Mouse (Mus musculus): Measurements from ENCODE around the gene Hes5. TPM values are rescaled to one million over a fixed set of nuclear protein-coding genes. Genes with fewer than 3 reads are reported as not detected.

Gene Hes5
- polyA plus RNA-seq, 1 experiment from 2014 or later, result 6.6 TPM

DNA sequence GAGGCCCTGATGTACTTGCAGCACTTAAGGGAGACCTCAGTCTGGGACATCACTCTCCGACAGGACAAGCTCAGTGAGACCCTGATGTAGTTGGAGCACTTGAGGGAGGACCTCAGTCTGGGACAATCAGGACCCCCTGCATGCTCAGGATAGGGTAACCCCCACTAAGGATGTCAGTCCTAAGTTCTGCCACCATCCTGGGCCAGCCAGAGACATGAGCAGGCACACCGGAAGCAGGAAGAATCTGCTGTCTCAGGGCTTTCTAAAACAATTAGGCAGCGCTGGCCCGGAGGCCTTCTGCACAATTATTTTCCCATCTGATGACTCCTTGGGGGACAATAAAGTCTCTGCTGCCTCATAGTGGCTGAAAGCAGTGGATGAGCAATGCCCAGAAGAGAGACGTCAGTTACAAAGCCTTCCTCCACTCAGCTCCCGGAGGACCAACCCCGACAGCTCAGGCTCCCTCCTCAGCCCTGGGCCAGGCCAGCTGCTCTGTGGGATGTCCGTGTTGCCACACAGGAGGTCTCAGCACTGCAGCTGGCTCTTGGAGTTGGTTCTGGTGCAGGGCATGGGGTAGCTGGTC lies 35.9 kb downstream of the Hes5 start:
- Histone ChIP-seq H3K4me2 (replicated peaks) (no peak overlapping the region), H3K4me3 (replicated peaks) (no peak overlapping the region), H3K9me3 (replicated peaks) (no peaks in the 10 kb centered on the region), H3K27ac (replicated peaks) (no peak overlapping the region), H3K27me3 (no peaks in the 10 kb centered on the region), H3K4me1 (peaks cover 8% of the 10 kb centered on the region; the same call in 1 of the 2 replicates), H3K36me3 (no peaks in the 10 kb centered on the region), H3K9ac (no peak overlapping the region)
- ATAC-seq (ENCODE audit: insufficient number of reproducible peaks, low FRiP score, low TSS enrichment, low read depth), result no peak
- 35% methylated on average over 8 of the region's 8 CpGs for whole genome bisulfite sequencing

GRCm38 (mm10) chr4:154999379-154999778 lies 38.7 kb downstream of the Hes5 start:
- H3K27me3 ChIP-seq, result no peaks in the 10 kb centered on the region
- no peaks in the 10 kb centered on the region for H3K4me1 ChIP-seq
- no peak overlapping the region for H3K9ac ChIP-seq
- no peaks in the 10 kb centered on the region for H3K9me3 ChIP-seq (replicated peaks)
- 66% methylated on average over 5 of the region's 5 CpGs for WGBS
- no peak overlapping the region for H3K4me2 ChIP-seq (replicated peaks)
- H3K4me3 ChIP-seq (replicated peaks), result no peak overlapping the region
- H3K27ac ChIP-seq (replicated peaks), result no peak overlapping the region
- no peak for ATAC-seq (ENCODE audit: insufficient number of reproducible peaks, low FRiP score, low TSS enrichment, low read depth)
- no peaks in the 10 kb centered on the region for H3K36me3 ChIP-seq

GRCm38 (mm10) chr4:155005278-155005677 lies 44.6 kb downstream of the Hes5 start:
- H3K9ac ChIP-seq, result no peak overlapping the region
- WGBS, result 82% methylated on average over 3 of the region's 3 CpGs
- no peaks in the 10 kb centered on the region for H3K4me1 ChIP-seq
- no peaks in the 10 kb centered on the region for H3K36me3 ChIP-seq
- H3K4me3 ChIP-seq (replicated peaks), result no peak overlapping the region
- H3K4me2 ChIP-seq (replicated peaks), result no peak overlapping the region
- no peak for ATAC-seq (ENCODE audit: insufficient number of reproducible peaks, low FRiP score, low TSS enrichment, low read depth)
- H3K27ac ChIP-seq (replicated peaks), result no peak overlapping the region
- no peaks in the 10 kb centered on the region for H3K9me3 ChIP-seq (replicated peaks)
- no peaks in the 10 kb centered on the region for H3K27me3 ChIP-seq

GRCm38 (mm10) chr4:155006296-155006695 lies 45.6 kb downstream of the Hes5 start:
- WGBS, result 60% methylated on average over 10 of the region's 10 CpGs
- Histone ChIP-seq H3K27ac (replicated peaks) (no peak overlapping the region), H3K27me3 (no peaks in the 10 kb centered on the region), H3K9me3 (replicated peaks) (no peaks in the 10 kb centered on the region), H3K36me3 (no peaks in the 10 kb centered on the region), H3K9ac (no peak overlapping the region), H3K4me1 (no peaks in the 10 kb centered on the region), H3K4me2 (replicated peaks) (no peak overlapping the region), H3K4me3 (replicated peaks) (no peak overlapping the region)
- no peak for ATAC-seq (ENCODE audit: insufficient number of reproducible peaks, low FRiP score, low TSS enrichment, low read depth)

GRCm38 (mm10) chr4:155007641-155008040 lies 46.9 kb downstream of the Hes5 start:
- no peaks in the 10 kb centered on the region for H3K9me3 ChIP-seq (replicated peaks)
- 63% methylated on average over 3 of the region's 3 CpGs for WGBS
- H3K9ac ChIP-seq, result no peak overlapping the region
- H3K36me3 ChIP-seq, result no peaks in the 10 kb centered on the region
- H3K4me3 ChIP-seq (replicated peaks), result no peak overlapping the region
- no peak overlapping the region for H3K4me2 ChIP-seq (replicated peaks)
- H3K4me1 ChIP-seq, result no peaks in the 10 kb centered on the region
- no peaks in the 10 kb centered on the region for H3K27me3 ChIP-seq
- no peak overlapping the region for H3K27ac ChIP-seq (replicated peaks)
- no peak for ATAC-seq (ENCODE audit: insufficient number of reproducible peaks, low FRiP score, low TSS enrichment, low read depth)

- Histone ChIP-seq H3K27me3 (no peaks in the 10 kb centered on the region), H3K27ac (replicated peaks) (no peak overlapping the region), H3K9me3 (replicated peaks) (no peaks in the 10 kb centered on the region), H3K4me1 (no peaks in the 10 kb centered on the region), H3K36me3 (no peaks in the 10 kb centered on the region), H3K4me2 (replicated peaks) (no peak overlapping the region), H3K4me3 (replicated peaks) (no peak overlapping the region), H3K9ac (no peak overlapping the region)
- ATAC-seq (ENCODE audit: insufficient number of reproducible peaks, low FRiP score, low TSS enrichment, low read depth), result peak; percentile 49
Measured at GRCm38 (mm10) chr4:155008075-155008474, 47.4 kb downstream of the Hes5 start.

DNA sequence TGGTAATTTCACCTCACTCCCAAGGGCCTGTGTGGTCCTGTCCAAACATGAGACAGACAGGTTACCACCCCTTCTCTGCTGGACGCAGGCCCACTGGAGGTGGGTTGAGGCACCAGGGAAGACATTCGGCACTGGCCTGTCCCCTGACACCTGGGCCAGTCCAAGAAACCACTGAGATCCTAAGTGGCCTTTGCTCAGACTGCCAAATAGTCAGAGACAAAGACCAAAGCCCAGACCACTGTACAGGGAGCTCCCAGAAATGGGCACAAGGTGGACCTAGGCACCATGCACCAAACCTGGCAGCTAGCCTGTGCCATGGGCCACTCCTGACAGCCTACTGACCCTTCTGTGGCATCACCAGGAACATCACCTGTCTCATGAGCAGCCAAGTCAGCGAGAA lies 48.5 kb downstream of the Hes5 start:
- H3K4me1 ChIP-seq, result no peaks in the 10 kb centered on the region
- ATAC-seq (ENCODE audit: insufficient number of reproducible peaks, low FRiP score, low TSS enrichment, low read depth), result no peak
- 70% methylated on average over 3 of the region's 3 CpGs for WGBS
- H3K9me3 ChIP-seq (replicated peaks), result no peaks in the 10 kb centered on the region
- H3K36me3 ChIP-seq, result no peaks in the 10 kb centered on the region
- no peaks in the 10 kb centered on the region for H3K27me3 ChIP-seq
- H3K9ac ChIP-seq, result no peak overlapping the region
- no peak overlapping the region for H3K4me3 ChIP-seq (replicated peaks)
- H3K4me2 ChIP-seq (replicated peaks), result no peak overlapping the region
- H3K27ac ChIP-seq (replicated peaks), result no peak overlapping the region

- ATAC-seq (ENCODE audit: insufficient number of reproducible peaks, low FRiP score, low TSS enrichment, low read depth), result no peak
- Histone ChIP-seq H3K27ac (replicated peaks) (no peak overlapping the region), H3K27me3 (no peaks in the 10 kb centered on the region), H3K4me3 (replicated peaks) (no peak overlapping the region), H3K36me3 (no peaks in the 10 kb centered on the region), H3K4me1 (no peaks in the 10 kb centered on the region), H3K4me2 (replicated peaks) (no peak overlapping the region), H3K9me3 (replicated peaks) (no peaks in the 10 kb centered on the region), H3K9ac (no peak overlapping the region)
- 87% methylated on average over 5 of the region's 5 CpGs for WGBS
Measured at GRCm38 (mm10) chr4:155010870-155011269, 50.1 kb downstream of the Hes5 start.

- no peaks in the 10 kb centered on the region for H3K27me3 ChIP-seq
- WGBS, result 76% methylated on average over 8 of the region's 8 CpGs
- H3K9ac ChIP-seq, result no peak overlapping the region
- no peak overlapping the region for H3K4me3 ChIP-seq (replicated peaks)
- H3K4me1 ChIP-seq, result no peaks in the 10 kb centered on the region
- H3K27ac ChIP-seq (replicated peaks), result no peak overlapping the region
- H3K9me3 ChIP-seq (replicated peaks), result no peaks in the 10 kb centered on the region
- ATAC-seq (ENCODE audit: insufficient number of reproducible peaks, low FRiP score, low TSS enrichment, low read depth), result no peak
- no peak overlapping the region for H3K4me2 ChIP-seq (replicated peaks)
- no peaks in the 10 kb centered on the region for H3K36me3 ChIP-seq
Measured at GRCm38 (mm10) chr4:155011312-155012025, 50.7 kb downstream of the Hes5 start.

Other genes starting within 250 kb of the Hes5 start
- gene Ttc34, start 123.5 kb upstream of the Hes5 start, polyA plus RNA-seq (2015; fragmentation: Nextera tagmentation; extraction: Ambion mirVana), result 0.74 and 0.75 TPM in 2 replicates
- 0.38 and 0.57 TPM in 2 replicates for gene Mmel1, start 91.3 kb upstream of the Hes5 start, polyA plus RNA-seq (2015; fragmentation: Nextera tagmentation; extraction: Ambion mirVana)
- 57.5 and 59.9 TPM in 2 replicates for gene Fam213b, start 61.8 kb upstream of the Hes5 start, polyA plus RNA-seq (2015; fragmentation: Nextera tagmentation; extraction: Ambion mirVana)
- gene Tnfrsf14, start 32.4 kb upstream of the Hes5 start, polyA plus RNA-seq (2015; fragmentation: Nextera tagmentation; extraction: Ambion mirVana), result 1.5 and 2.3 TPM in 2 replicates
- 41.9 and 43.6 TPM in 2 replicates for gene Pank4, start 3.2 kb downstream of the Hes5 start, polyA plus RNA-seq (2015; fragmentation: Nextera tagmentation; extraction: Ambion mirVana)
- gene Plch2, start 95.9 kb downstream of the Hes5 start, polyA plus RNA-seq (2015; fragmentation: Nextera tagmentation; extraction: Ambion mirVana), result 22.4 and 24.4 TPM in 2 replicates
- gene Pex10, start 106.1 kb downstream of the Hes5 start, polyA plus RNA-seq (2015; fragmentation: Nextera tagmentation; extraction: Ambion mirVana), result 21.6 and 22.1 TPM in 2 replicates
- gene Rer1, start 125.5 kb downstream of the Hes5 start, polyA plus RNA-seq (2015; fragmentation: Nextera tagmentation; extraction: Ambion mirVana), result 157 and 164 TPM in 2 replicates
- 7.7 and 8.7 TPM in 2 replicates for gene Morn1, start 125.7 kb downstream of the Hes5 start, polyA plus RNA-seq (2015; fragmentation: Nextera tagmentation; extraction: Ambion mirVana)